Mouse (Mus musculus): ENCODE measurements around the gene Frrs1. TPM values are rescaled to one million over a fixed set of nuclear protein-coding genes. Genes with fewer than 3 reads are reported as not detected.

Frrs1 gene
- polyA plus RNA-seq, 1 experiment, result 0.92 TPM

GRCm38 (mm10) chr3:116943422-116943821 lies 84.2 kb downstream of the Frrs1 start:
- TF ChIP-seq GATA1 (IDR thresholded peaks at IDR 0.05; ENCODE audit: low read length) (no peak), TAL1 (IDR thresholded peaks at IDR 0.05; ENCODE audit: low read length) (no peak)
- no peak overlapping the region for H3K4me3 ChIP-seq (replicated peaks)
- no peaks in the 10 kb centered on the region for H3K36me3 ChIP-seq (ENCODE audit: control insufficient read depth)
- no peaks in the 10 kb centered on the region for H3K4me1 ChIP-seq (ENCODE audit: control insufficient read depth)
- no peaks in the 10 kb centered on the region for H3K9me3 ChIP-seq (ENCODE audit: control insufficient read depth, low read length)
- H3K27me3 ChIP-seq (ENCODE audit: control insufficient read depth), result no peaks in the 10 kb centered on the region

GRCm38 (mm10) chr3:116946476-116946875 lies 87.2 kb downstream of the Frrs1 start:
- H3K36me3 ChIP-seq (ENCODE audit: control insufficient read depth), result no peaks in the 10 kb centered on the region
- no peak overlapping the region for H3K4me3 ChIP-seq (replicated peaks)
- no peaks in the 10 kb centered on the region for H3K9me3 ChIP-seq (ENCODE audit: control insufficient read depth, low read length)
- H3K4me1 ChIP-seq (ENCODE audit: control insufficient read depth), result no peaks in the 10 kb centered on the region
- H3K27me3 ChIP-seq (ENCODE audit: control insufficient read depth), result no peaks in the 10 kb centered on the region
- no peak for TF ChIP-seq TAL1 (IDR thresholded peaks at IDR 0.05; ENCODE audit: low read length)
- TF ChIP-seq GATA1 (IDR thresholded peaks at IDR 0.05; ENCODE audit: low read length), result no peak

GRCm38 (mm10) chr3:116950665-116951115 lies 91.4 kb downstream of the Frrs1 start:
- no peaks in the 10 kb centered on the region for H3K36me3 ChIP-seq (ENCODE audit: control insufficient read depth)
- TF ChIP-seq TAL1 (IDR thresholded peaks at IDR 0.05; ENCODE audit: low read length) (no peak), GATA1 (IDR thresholded peaks at IDR 0.05; ENCODE audit: low read length) (no peak)
- no peaks in the 10 kb centered on the region for H3K27me3 ChIP-seq (ENCODE audit: control insufficient read depth)
- H3K4me1 ChIP-seq (ENCODE audit: control insufficient read depth), result no peaks in the 10 kb centered on the region
- no peaks in the 10 kb centered on the region for H3K9me3 ChIP-seq (ENCODE audit: control insufficient read depth, low read length)
- no peak overlapping the region for H3K4me3 ChIP-seq (replicated peaks)

- no peak for TF ChIP-seq GATA1 (IDR thresholded peaks at IDR 0.05; ENCODE audit: low read length)
- TF ChIP-seq TAL1 (IDR thresholded peaks at IDR 0.05; ENCODE audit: low read length), result no peak
Measured at GRCm38 (mm10) chr3:116951489-116951888, 92.2 kb downstream of the Frrs1 start.

GRCm38 (mm10) chr3:116952242-116952899 lies 93.1 kb downstream of the Frrs1 start:
- TF ChIP-seq TAL1 (IDR thresholded peaks at IDR 0.05; ENCODE audit: low read length), result no peak
- no peak for TF ChIP-seq GATA1 (IDR thresholded peaks at IDR 0.05; ENCODE audit: low read length)
- H3K27me3 ChIP-seq (ENCODE audit: control insufficient read depth), result no peaks in the 10 kb centered on the region
- H3K4me1 ChIP-seq (ENCODE audit: control insufficient read depth), result no peaks in the 10 kb centered on the region
- H3K4me3 ChIP-seq (replicated peaks), result no peak overlapping the region
- H3K9me3 ChIP-seq (ENCODE audit: control insufficient read depth, low read length), result no peaks in the 10 kb centered on the region
- H3K36me3 ChIP-seq (ENCODE audit: control insufficient read depth), result no peaks in the 10 kb centered on the region

More at GRCm38 (mm10) chr3:116951489-116951888, 92.2 kb downstream of the Frrs1 start:
- H3K9me3 ChIP-seq (ENCODE audit: control insufficient read depth, low read length), result no peaks in the 10 kb centered on the region
- H3K4me1 ChIP-seq (ENCODE audit: control insufficient read depth), result no peaks in the 10 kb centered on the region
- H3K36me3 ChIP-seq (ENCODE audit: control insufficient read depth), result no peaks in the 10 kb centered on the region
- no peak overlapping the region for H3K4me3 ChIP-seq (replicated peaks)
- no peaks in the 10 kb centered on the region for H3K27me3 ChIP-seq (ENCODE audit: control insufficient read depth)

- TF ChIP-seq TAL1 (IDR thresholded peaks at IDR 0.05; ENCODE audit: low read length), result no peak
- TF ChIP-seq GATA1 (IDR thresholded peaks at IDR 0.05; ENCODE audit: low read length), result no peak
- H3K27me3 ChIP-seq (ENCODE audit: control insufficient read depth), result no peaks in the 10 kb centered on the region
- no peaks in the 10 kb centered on the region for H3K4me1 ChIP-seq (ENCODE audit: control insufficient read depth)
- H3K4me3 ChIP-seq (replicated peaks), result no peak overlapping the region
- no peaks in the 10 kb centered on the region for H3K36me3 ChIP-seq (ENCODE audit: control insufficient read depth)
- H3K9me3 ChIP-seq (ENCODE audit: control insufficient read depth, low read length), result no peaks in the 10 kb centered on the region
Measured at GRCm38 (mm10) chr3:116953366-116953765, 94.1 kb downstream of the Frrs1 start.

- Histone ChIP-seq H3K4me3 (replicated peaks) (no peak overlapping the region), H3K4me1 (ENCODE audit: control insufficient read depth) (no peaks in the 10 kb centered on the region)
- TF ChIP-seq TAL1 (IDR thresholded peaks at IDR 0.05; ENCODE audit: low read length), result no peak
- TF ChIP-seq GATA1 (IDR thresholded peaks at IDR 0.05; ENCODE audit: low read length), result no peak
Measured at GRCm38 (mm10) chr3:116955061-116955460, 95.8 kb downstream of the Frrs1 start.

More at GRCm38 (mm10) chr3:116955061-116955460, 95.8 kb downstream of the Frrs1 start:
- Histone ChIP-seq H3K27me3 (ENCODE audit: control insufficient read depth) (no peaks in the 10 kb centered on the region), H3K9me3 (ENCODE audit: control insufficient read depth, low read length) (no peaks in the 10 kb centered on the region), H3K36me3 (ENCODE audit: control insufficient read depth) (no peaks in the 10 kb centered on the region)

Other genes with a start within 250 kb of the Frrs1 start
- gene Trmt13, start 244.9 kb upstream of the Frrs1 start, polyA plus RNA-seq (2012), result 0.10 and 0.17 TPM in 2 replicates
- gene Mfsd14a, start 196.8 kb upstream of the Frrs1 start, polyA plus RNA-seq (2012), result 0.30 and 0.52 TPM in 2 replicates
- not detected in 2 replicates for gene Gm43191, start 178.2 kb upstream of the Frrs1 start, polyA plus RNA-seq (2012)
- 0.55 and 0.71 TPM in 2 replicates for gene Slc35a3, start 146.6 kb upstream of the Frrs1 start, polyA plus RNA-seq (2012)
- gene Agl, start 51.3 kb upstream of the Frrs1 start, polyA plus RNA-seq (2012), result not detected in 2 replicates
- gene 4930455H04Rik, start 108.8 kb downstream of the Frrs1 start, polyA plus RNA-seq (2012), result not detected in 2 replicates
- gene Palmd, start 109.5 kb downstream of the Frrs1 start, polyA plus RNA-seq (2012), result 0.01 TPM in 1 of 2 replicates, not detected in the other

All from erythroblast, embryonic 14.5 days (primary cell).